Mouse (Mus musculus) spleen, adult 18-20 months (tissue): ENCODE data around the gene Dgcr2.

Experiments used
- DNase-seq, 2 experiments: peaks; one replicate each; pipeline ENCODE4 v3.0.0; 2022; ENCODE audit warnings: mixed read lengths in 2 of 2

The Dgcr2 gene

DNA sequence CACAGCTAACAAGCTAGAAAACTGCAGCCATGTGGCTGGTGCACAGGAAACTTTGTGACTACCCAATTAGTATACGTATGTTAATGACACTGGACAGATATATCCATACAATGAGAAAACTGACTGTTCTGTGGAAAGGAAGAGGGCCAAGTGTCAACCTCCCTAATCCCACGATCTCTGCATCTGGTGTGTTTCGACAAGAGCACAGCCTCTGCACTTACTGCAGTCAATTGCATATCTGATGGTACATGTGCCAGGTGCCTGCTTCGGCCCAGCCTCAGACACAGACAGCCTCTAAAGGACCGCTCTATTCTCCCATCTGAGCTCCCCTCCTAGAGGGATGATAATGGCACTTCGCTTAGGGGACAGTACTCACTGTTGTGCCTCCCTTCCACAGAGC is 49.9 kb downstream of the Dgcr2 start:
- no peak for DNase-seq

DNA sequence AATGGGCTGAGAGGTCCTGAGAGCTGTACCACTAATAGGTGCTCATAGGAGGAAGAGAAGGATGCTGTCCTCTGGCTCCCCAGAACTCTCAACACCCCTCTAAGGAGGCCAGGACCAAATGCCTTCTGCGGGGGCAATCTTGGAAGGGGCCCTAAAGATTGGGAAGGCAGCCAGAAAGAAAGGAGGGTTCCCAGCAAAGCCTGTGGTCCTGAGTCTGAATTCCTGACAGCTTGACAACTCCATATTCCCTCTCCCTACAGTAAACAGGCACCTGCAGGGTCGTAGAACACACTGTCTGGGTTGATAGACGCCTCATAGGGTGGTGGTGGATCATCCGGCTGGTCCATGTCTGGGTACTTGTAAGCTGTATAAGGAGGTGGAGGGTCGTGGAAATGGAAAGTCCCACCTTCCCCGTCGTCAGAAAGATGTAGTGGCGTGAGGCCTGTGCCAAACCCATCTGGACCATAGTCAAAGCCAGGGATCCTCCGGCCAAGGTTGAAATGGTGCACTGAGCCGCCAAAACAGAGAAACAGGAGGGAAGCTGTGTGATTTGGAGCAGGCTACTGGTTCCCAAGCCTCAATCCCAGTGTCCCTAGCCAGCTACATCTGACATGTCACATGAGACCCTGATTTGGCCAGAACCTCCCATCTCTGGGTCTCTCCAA is 54.5 kb downstream of the Dgcr2 start:
- no peak for DNase-seq

DNA sequence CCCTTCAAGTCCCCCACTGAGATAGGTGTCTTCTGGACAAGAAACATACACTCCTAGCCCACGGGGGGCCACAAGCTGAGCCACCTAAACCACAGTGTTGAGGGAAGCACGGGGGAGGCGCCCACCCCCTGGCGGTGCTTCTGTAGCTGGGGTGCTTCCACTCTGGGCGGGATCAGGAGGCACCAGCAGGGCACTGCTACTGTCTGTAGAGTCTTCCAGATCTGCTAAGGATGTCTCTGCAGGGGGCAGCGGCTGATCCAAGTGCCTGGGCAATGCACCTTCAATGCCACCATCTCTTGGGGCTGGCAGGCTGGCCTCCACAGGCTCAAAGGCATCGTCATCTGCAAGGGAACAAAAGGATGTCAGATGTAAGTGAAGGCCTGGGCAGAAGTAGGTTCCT is 55.9 kb downstream of the Dgcr2 start:
- DNase-seq, result no peak

DNA sequence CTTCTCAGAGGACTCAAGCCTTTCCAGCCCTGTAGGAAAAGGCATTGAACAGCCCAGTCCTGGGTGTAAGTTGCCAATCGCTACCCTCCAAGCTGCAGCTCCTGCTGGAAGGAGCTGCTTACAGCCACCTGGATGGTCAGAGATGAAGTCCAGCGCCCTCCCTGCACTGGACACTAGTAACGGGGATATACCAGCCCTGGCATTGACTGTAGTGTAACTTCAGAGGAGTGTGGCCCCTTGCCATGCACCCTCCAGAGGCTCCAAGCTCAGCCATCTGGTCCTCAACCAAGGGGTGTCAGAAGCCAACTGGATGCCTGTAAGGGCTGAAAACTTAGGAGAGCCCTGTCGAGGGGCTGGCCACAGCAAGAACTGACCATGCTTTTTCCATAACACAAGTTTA is 58.4 kb downstream of the Dgcr2 start:
- DNase-seq, result no peak

DNA sequence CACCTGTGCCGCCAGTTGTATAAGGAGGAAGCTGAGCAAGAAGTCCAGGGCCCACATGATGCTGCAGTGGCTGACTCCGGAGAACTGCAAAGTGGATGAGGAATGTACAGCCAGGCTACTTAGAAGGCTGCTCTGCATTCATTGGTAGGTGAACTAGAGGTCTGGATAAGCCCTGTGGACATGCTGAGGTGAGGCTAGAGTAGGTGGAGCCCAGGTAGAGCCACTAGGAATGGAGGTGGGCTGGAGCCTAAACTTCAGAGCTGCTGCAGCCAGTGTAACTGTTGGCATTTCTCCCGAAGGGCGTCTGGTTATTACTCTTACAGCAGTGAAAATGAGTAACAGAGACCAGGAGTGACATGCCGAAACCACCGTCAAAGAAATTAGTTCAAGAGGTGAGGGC is 60.3 kb downstream of the Dgcr2 start, which contains the start of gene Car15:
Gene Car15 (minus strand): TSS at position 314 of the 400 bp plus-strand sequence.
- no peak for DNase-seq

DNA sequence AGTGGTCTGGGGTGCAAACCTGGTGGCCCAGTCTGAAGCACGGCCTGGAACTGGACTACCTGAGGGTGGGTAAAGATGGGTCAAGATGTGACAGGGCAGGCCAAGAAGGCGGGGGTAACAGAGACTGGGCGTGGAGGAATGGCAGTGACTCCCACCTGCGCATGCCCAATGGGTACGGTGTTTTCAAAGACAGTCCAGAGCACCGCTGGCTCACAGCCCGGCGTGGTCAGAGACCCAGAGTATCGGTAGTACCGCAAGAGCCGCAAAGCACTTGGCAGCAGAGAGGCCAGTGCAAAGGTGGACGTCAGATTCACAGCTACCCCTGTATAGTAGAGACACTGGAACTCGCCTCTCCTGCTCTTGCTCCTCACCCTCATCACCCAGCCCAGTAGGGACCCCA is 62.9 kb downstream of the Dgcr2 start:
- no peak for DNase-seq

DNA sequence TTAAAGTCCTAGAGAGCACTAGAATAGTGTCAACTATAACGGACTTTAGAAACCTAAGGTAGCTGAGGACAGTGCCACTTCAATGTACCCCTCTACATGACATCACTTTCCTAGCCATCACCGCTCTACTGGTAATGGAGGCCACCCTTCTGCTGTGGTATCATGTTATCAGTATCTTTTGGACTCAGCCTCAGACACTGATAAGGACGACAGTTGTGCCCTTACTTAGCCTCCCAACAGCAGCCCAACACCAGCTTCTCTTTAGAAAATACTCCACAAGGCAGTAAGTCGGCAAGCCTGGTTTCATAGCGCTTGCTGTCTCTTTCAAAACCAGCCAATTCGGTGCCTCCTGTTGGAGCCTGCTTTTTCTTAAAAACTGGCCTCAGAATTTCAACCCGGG is 63.8 kb downstream of the Dgcr2 start:
- DNase-seq, result no peak

DNA sequence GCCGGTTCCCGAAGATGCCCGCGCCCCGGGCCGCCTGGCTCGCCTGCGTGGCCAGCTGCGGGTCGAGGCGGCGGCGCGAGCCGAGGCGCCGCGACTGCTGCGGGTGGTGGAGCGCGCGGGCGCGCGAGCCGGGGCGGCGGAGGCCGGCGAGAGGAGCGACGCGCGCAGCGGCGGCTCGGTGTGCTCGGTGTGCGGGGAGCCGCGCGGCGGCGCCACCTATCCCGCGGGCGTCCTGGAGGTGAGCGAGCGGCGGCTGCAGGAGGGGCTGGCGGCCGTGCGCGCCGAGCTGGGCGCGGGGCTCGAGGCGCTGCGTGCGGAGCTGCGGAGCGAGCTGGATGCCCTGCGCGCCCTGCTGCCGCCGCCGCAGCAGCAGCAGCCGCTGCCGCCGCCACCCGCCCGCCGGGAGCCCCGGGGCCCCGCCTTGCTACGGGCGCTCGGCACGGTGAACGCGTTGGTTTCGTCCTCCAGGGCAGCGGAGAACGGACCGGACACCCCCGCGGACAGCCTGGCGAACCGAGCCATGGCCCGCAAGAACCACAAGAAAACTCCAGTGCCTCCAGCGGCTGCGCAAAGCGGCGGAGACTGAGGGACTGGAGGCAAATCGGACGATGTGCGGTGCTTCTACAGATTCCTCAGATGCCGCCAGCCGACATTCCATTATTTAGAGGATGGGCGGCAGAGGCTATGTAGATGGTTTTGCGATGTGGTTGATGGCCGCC is 64.5 kb downstream of the Dgcr2 start:
- no peak for DNase-seq

DNA sequence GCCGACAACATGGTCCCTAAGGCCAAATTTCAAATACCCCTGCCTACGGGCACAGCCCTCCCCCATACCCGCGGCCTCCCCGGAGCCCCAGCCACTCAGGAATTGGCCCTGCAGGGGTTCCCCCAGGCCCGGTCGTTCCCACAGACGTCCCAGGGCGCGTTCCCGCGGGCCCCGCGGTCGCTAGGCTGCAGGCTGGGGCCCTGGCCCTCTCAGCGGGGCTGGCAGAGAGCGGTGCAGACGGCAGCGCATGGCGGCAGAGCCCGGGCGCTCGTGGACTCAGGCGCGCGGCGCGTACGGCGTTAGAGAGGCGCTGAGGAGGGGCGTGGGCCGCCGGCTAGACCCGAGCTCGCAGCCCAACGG is 65.1 kb downstream of the Dgcr2 start:
- no peak for DNase-seq

DNA sequence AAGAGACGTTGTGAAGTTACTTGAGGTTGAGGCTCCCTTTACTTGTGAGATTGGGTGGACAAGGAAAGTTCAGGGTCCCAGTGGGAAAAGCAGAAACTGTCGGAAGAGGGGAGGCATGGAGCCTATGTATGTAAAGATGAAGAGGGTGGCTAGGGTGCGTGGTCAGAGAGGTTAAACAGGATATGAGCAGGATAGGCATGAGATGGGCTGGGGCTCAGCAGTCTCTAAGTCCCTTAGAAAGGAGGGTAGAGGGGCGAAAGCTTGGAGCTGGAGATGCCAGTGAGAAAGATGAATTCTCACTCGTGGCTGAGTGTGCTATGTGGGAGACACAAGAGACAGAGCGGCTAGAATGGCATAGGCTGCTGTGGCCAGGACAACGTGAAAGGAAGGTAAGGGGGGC is 65.5 kb downstream of the Dgcr2 start, which contains the start of gene B830017H08Rik:
Gene B830017H08Rik (plus strand): TSS at position 301 of the 400 bp plus-strand sequence.
- no peak for DNase-seq

DNA sequence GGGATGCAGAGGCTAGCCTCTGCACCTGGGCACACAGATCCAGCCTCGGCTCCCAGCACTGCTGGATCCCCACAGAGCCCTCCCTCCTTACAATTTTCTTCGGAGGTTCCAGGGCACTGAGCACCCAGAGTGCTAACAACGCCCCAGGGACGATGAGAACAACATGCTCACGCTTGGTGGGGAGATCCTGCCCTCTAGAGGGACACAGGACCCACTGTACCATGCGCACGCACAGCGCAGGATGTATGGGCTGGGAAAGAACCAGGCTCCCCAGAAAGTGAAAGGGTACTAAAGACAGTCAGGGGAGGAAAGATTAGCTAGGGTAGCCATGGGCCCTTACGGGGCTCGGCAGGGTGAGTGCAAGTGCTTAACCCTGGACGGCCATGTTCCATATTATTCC is 66.6 kb downstream of the Dgcr2 start:
- DNase-seq, result no peak

DNA sequence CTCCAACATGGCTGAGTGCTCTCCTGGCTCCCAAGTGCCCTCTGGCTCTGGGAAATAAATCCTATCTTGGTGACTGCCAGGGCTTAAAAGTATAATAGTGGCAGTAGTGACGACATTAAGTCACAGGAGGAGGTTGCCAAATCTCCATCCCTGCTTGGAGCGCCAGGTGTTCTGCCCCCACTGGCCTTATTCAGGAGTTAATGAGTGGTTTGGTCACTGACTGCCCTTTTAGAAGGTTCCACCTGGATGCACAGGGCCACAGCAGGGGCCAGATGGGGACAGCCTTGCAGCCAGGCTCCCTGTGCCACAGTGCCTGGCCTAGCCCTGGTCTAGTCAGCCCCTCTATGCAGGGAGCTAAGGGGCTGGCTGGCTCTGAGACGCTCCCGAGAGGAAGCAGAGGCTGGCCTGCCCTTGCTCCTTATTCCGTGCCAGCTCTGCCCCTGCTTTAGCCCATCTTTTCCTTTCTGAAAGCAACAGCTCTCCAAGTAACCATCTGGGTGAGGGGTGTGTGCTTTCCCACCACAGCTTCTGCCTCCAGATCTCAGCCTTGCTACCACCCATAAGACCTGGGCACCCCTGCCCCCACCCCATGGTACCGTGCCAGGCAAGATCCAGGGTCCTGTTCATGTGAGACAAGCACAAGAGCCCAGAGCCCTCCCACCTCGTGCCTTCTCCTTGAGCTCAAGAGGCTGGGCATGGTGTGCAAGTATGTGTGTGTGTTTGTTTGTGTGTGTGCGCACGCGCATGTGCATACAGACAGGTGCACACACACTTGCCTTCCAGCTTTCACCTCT is 67.8 kb downstream of the Dgcr2 start:
- no peak for DNase-seq

DNA sequence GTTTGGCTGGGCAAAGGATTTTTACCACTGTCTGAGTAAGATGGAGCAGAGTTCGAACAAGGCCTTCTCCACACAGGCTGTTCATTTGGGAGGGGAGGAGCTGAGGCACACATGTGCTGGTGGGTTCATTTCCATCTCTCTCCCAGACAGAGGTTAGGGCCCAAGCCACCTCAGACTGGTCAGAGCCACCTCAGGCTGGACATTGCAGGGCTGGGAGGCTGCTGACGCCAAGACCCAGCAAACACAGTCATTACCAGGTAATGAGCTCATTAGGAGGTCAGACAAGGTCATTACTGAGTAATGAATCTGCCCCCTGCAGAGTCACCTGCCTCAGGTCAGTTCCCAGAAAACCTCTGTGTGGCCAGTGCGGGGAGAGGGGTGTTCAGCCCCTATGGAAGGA is 69.5 kb downstream of the Dgcr2 start:
- no peak for DNase-seq

DNA sequence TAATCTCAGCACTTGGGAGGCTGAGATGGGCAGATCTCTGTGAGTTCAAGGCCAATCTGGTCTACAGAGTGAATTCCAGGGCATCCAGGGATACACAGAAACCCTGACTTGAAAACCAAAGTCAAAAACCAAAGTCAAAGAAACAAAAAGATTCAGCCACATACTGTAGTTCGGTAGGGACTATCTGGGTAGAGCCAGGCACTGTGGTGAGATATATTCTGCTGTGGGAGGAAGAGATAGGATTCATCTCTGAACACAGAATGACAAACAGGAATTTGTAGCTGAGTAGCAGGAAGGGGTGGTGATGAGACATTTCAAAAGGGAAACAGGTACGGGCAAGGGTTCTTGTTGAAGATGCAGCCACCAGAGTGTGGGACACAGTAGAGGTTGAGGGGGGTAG is 70.1 kb downstream of the Dgcr2 start:
- DNase-seq, result no peak

DNA sequence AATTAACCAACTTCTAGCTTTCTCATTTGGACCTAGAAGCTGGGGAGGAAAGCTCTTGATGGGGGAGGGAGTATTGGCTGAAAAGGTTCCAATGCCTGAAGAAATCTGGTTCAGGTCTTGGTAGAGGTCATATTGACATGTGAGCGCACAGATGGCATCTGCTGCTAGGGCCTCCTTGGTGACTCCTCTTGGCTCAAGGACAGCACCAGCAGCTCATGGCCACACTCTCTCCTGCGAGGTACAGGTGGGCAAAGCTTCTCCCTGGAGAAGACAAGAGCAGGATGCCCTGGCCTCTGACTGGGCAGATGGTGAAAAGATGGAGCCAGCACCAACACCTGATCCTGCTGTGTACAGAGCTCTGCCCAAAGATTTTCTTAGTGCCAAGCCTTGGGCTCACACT is 71.9 kb downstream of the Dgcr2 start:
- DNase-seq, result no peak

DNA sequence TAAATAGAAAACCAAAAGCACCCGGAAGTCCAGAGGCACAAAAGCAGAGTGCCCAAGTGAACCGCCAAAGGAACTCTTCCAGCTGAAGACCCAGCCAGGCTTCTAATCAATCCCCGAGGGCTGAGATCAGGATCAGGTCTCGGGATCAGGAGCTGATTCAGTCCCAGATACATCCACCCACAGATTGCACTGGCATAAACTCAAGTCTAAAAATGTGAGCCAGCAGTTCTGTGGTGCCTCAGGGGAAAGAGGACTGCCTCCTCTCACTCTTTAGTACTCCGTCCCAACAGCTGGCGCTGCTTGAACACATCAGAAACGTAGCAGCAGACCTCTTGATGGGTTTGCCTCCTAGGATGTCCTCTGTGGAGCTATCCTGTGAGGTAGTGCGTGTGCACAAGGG is 81.8 kb downstream of the Dgcr2 start:
- no peak for DNase-seq

DNA sequence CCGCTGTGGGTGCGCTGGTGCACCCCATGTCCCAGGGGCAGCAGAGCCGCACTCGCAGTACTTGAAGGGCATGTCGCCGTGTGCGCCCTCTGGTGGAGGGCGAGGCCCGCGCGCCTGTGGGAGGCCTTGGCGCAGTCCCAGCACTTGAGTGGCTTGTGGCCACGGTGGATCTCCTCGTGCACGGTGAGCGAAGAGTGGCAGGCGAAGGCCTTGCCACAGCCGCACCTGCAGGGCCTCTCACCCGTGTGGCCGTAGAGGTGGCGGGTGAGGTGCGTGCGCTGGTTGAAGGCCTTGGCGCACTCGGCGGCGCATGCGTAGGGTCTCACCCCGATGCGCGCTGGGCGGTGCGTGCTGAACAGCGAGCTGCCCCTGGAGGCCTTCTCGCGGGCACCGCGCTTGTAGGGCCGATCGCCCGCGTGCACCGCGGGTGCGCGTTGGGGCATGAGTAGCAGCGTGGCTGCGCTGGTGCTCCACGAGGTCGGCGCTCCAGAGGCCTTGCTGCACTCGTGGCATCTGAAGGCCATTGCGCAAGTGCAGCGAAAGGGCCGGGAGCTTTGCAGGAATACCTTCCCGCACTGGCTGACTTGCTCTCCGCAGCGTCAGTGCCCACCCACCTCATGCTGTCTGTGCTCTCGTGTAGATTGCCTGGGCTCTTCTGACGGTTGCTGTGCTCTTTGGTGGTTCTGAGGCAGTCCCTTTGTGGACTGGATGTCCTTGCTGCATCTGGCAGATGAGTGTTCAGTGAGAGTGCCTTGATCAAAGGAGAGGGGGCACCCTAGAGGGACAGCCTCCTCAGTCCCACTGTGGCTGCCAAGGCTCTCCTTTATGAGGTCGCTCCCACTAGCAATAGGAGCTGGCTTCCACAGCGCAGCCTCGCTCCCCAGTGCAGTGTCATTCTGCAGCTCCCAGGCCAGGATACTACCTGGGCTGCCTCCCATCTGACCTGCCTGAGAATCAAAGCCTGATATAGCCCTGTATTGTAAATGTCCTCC is 82.7 kb downstream of the Dgcr2 start:
- DNase-seq, result peak; percentile 35 to 63

DNA sequence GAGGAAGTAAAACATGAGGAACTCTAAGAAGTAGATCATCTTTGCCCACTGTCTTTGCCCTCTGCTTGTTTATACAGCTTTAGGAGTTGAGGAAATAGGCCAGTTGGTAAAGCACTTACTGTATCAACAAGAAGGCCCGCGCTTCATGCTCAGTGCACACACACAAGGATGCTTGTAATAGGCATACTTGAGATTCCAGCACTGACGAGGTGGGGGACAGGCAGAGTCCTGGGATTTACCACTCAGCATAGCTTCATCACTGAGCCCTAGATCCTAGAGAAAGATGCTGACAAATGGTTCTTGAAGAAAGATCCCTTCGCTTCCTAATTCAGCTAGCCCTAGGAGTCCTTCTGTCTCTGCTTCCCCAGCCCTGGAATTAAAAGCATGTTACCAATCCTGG is 85.2 kb downstream of the Dgcr2 start:
- no peak for DNase-seq

DNA sequence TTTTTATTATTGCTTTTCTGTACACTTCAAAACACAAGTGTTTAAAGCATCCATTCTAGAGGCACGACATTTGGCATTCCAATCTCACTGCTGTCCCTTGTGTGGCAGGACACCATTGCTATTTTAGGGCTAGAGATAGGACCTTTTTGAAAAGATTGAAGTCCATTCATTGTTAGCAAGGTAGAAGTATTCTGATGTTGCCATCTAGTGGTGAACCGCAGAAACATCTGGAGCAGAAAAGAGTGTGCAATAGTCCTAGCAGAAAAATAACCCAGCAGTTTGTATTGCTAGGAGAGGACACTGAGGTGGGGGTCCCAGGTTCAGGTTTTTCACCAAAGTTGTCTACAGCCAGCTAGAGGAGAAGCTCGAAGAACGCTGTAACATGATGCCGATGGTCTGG is 86.2 kb downstream of the Dgcr2 start:
- no peak for DNase-seq

DNA sequence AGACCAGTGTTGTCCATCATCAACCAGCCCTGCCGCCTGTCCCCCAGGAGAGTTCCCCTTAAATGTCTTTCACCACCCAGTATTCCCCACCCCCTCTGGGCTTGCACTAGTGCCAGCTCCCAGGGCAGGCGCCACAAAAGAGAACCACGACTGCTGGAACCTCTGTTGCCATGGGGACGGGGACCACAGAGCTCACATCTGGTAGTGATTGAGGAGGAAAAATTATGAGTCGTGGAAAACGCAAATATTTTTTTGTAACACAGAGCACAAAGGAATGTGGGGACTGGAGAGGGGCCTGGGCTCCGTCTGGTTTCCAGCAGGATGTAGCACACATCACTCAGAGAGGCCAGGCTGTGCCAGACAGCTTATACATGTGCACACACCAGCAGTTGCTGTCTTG is 88.7 kb downstream of the Dgcr2 start:
- no peak for DNase-seq

DNA sequence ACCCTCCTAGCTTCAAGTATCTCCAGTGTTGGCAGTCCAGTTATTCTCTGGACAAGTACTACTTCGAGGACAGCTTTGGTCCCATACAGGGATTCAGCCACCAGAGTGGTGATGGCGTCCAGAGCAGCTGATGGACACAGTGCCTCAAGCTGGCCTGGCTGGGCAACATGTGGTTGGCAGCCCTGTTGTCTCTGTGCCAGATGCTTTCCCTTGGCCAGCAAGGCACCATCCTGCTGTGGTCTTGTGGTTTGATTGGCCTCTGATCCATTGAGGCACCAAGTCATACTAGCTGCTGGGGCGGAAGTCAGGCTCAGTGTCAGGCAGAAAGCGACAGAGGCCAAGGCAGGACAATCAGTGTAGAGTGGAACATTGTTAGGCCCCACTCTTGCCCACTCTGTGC is 89.2 kb downstream of the Dgcr2 start:
- no peak for DNase-seq

DNA sequence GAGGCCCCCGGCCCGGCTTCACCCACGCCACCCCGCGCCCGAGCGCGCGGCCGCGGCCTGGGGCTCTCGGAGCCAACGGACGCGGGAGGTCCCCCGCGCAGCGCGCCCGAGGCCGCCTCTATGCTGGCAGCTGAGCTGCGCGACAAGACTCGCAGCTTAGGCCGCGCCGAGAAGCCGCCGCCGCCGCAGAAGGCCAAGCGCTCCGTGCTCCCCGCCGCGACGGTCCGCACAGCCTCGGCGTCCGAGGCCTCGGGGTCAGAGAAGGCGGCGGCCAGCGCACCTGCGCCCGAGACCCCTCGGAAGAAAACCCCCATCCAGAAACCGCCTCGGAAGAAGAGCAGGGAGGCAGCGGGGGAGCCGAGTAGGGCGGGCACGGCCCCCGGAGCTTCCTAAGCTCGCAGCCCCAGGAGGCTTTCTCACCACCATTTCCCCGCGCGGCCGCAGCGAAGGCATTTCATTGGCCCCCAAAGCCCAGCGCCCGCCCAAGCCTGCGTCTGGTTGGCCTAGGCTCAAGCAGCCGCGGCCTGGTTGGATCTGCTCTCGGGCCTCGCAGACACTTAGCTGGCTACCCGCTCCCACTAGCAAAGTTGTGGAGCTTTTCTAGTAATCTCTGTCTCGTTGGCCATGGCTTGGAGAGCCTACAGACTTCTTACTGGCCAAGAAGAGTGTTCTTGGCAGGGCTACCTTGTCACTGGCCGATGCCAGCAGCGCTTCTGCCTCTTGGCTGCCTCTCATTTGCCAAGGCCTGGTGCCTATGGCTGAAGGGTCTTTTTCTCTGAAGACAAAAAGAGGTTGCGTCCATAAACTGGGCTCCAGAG is 91.0 kb downstream of the Dgcr2 start:
- peak; percentile 72 to 85 for DNase-seq
